Mouse (Mus musculus) A20 (cell line): ENCODE measurements at regions not wholly inside any gene's neighbourhood (a gene's known extent, or its start where the extent isn't known, plus 50 kb on each side); places are given as distances from the start of the nearest gene placed in this dataset.

Experiments used
- DNase-seq: peaks from one replicate; pipeline ENCODE4 v3.0.0-alpha.2; 2011; ENCODE audit warnings: low read depth, low spot score

DNA sequence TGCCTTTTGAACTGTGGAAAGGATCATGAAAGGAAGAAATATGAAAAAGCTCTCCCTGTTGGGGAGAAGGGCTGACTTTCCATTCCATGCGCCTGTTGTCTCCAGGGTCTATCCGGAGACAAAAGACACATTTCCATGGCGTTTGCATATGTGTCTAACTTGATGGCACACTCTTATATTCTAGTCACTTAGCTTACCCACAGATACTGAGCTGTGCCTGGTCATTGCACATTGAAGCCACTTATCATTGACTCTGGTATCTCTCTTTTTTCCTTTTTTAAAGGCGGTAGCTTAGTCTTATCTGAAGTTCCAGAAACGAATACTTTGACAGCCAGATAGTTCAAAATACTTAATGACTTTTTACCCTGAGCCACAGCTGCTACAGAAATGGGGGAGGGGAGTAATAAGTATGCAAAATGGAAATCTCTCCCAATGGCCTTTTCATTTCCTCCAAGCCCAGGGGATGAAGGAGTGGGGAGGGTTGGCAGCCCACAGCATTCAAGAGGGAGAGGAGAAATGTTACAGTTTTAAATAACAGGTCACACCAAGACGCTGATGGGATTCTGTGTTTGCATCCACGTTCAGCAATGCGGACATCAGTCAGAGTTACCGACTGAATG is 137.9 kb upstream of the Slc35f3 start:
- no peak for DNase-seq

DNA sequence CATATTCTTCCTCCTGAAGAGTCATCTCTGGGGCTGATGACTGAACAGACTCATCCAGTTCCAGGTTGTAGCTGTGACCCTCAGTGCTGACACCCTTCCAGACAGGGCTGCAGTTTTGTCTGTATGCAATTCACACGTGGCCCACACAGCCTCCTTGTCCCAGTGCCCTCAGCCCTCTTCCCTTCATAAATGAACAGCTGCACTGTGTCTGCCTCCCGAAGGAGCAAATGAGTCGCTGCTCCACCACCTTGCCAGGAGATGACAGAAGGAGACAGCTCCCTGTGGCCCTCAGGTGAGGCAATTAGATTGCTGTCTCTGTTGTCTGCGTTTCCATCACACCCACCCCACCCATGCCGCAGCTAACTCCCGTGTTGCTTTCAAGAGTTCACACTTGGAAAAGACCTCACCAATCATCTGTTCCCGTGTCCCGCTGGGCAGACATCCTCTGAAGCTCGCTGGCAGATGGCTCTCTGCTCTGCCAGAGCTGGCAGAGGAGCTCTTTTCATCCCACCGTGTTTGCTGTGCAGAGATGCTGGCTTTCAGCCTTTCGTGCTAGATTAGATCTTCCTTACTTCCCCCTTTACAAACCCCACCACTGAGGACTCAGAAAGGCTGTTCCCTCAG is 135.5 kb upstream of the Slc35f3 start:
- no peak for DNase-seq

DNA sequence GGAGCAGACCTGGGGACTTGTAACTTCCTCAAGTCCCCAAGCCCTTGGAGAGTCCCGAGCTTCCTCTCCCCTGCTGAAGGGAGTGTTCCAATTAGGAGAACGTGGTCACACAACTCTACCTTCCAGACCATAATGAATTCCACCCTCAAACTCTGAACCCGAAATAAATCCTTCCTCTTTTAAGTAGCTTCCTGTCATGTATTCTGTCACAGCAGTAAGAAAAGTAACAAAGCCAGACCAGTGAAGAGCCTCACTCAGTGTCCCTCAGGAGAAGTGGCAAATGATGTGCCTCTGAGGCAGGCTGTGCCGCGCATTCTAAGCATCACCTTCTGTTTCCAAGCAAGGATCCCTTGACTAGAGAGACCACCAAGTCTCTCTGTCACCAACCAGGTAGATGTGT is 134.4 kb upstream of the Slc35f3 start:
- DNase-seq: no peak

DNA sequence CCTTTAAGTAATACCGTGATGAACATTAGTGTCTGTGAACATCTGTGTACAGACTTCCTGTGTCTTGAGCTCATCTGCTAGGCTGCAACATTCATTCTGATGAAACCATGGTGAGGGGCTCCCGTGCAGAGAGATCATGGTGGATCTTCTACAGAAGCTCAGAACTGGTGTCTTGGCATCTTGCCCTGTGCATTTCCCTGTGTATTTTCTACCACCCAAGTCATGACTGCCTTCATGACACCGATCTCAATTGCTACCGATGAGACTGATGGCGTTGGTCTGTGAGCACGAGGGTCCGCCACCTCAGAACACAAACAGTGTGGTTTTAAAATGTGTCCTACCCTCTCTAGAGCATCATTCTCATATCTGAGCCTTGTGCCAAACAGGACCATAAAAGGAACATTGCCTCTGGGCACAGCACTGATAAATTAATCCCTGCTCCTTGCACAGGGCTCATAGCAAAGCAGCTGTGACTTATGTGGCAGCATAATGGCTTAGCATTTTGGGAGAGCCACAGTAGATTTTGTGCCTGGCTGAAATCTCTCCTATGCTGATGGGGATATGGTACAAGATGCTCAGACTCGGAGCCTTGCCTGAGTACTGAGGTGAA is 132.8 kb upstream of the Slc35f3 start:
- DNase-seq: no peak

DNA sequence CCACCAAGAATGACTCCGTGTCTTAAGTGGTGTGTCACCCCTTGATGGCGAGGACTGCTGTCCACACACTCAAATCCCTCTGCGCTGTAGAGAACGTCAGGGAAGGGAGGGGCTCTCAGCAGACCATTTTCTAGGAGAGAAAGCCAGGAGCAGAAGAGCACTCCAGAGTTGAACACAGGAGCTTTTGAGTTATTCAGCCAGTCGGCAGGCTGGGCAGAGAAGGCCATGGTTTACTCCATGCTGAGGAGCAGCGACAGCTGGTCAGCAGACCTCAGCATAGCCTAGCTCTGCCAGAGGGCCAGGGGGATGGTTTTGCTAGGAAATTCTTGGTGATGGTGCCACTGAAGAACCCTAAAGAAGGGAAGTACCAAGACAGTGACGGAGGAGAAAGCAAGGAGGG is 132.0 kb upstream of the Slc35f3 start:
- no peak for DNase-seq

DNA sequence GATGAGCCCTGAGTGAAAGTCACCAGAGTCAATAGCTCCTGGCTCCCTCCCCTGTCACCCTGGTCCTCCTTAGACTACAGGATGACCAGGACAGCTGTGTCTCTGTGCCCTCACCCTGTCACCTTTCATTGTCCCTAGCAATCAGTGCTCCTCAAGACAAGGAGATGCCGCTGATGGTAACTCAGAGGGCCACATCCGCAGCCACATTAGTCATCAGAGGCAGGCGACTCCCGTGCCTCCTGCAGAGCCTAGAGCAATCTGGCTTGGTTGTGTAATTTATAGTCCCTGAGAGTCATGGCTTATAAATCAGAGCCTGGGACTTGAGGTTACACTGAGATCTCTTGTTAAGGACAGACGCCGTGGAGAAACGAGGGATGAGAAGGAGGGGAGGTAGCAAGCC is 123.9 kb upstream of the Slc35f3 start:
- DNase-seq: no peak

DNA sequence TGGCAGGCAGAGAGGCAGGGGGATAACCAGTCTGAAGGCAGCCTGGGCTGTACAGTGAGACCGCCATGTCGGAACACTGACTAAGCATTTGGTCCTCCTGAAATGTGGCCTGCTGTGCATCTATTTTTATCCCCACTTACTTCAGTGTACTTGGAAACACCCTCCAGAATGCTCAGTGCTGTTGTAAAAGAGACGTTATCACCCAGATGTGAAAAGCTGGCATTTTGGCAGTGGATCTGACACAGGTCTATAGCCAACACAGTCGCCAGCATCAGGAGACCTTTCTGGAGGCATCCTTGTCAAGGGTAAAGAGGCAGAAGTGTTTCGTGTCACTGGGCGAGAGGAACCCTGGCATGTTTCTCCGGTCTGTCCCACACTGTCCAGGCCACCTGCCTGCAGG is 122.1 kb upstream of the Slc35f3 start:
- DNase-seq: no peak

DNA sequence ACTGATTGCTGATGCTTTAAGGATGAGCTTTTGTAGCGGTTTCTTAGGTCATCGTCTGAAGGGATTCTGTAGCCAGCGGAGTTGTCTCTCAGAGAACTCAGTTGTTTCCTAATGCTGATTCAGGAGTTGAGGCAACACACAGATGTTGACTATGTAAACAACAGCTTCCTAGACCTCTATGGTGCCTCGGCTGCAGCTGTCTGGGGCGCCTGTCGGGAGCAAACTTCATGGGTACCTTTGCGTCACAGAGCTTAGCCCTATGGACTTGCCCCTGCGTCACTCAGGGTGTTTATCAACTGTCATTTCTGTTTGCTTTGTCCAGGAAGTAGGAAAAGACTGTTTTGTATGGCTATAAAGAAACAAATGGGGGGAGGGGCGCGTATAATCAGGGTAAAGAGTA is 120.5 kb upstream of the Slc35f3 start:
- no peak for DNase-seq

DNA sequence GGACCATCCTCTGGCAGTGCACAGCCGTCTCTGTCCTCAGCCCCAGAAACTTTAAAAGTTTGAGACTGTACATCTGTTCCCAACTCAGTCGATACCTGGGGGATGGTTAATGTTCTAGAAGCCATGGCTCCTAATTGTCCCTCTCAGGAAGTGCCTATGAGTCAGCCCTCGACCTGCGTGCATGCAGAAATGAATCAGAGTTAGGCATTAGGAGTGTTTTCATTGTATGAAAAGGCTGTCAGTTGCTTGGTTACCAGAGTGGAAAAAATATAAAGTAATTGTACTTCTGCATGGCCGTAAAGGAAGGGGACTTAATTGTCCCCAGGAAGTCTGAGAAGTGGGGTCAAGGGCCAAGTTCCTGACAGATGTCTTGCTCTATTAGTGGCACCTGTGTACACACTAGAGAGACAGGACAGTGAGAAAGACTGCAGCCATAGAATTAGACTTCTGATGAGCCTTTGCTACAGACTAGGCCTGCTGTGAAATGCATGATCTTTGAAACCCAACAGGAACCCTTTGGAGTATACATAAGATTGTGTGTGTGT is 109.5 kb upstream of the Slc35f3 start:
- DNase-seq: no peak

DNA sequence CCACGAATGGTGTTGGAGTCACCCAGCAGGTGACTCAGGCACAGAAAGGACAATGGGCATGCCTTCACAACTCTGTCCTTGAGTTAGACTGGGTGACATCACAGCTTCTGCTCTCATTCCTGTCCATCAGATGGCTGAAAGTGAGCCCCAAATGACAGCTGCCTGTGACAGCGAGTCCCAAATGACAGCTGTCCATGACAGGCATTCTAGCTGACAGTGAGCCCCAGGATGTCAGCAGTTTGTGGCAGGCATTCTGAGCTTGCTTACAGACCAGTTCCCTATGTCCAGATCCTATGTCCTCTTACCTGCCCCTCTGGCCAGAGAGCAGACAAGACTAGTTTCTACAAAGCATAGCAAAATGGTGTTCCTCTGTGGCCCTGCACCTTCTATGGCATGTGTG is 102.7 kb upstream of the Slc35f3 start:
- DNase-seq: no peak

DNA sequence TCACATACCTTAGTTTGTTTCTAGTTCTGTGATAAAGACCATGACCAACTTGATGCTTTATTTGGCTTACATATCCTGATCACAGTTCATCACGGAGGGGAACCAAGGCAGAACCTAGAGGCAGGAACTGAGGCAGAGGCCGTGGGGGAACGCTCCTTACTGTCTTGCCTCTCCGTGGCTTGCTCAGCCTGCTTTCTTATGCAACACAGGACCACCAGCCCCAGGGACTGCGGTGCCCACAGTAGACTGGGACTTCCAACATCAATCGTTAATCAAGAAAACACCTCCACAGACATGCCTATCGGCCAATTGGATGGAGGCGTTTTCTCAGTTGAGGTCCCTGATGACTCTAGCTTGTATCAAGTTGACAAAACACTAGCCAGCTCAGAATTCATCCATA is 87.8 kb upstream of the Slc35f3 start:
- no peak for DNase-seq

DNA sequence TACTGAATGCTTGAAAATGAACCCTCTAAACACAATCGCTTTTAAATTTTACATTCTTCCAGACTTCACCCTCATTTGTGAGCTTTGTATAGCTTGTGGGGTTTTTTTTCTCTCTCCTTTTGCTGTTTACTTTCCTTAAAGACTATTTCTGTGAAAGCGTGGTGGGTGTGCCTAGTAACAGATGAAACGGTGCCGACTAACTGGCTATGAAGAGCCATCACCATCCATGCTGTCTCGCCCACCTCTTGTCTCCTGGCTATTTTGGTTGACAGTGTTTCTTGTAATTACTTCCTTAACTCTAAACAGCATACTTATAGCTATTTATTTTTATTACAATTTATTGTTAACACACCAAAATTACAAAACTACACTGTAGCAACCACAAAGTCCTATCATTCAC is 85.6 kb upstream of the Slc35f3 start:
- no peak for DNase-seq

DNA sequence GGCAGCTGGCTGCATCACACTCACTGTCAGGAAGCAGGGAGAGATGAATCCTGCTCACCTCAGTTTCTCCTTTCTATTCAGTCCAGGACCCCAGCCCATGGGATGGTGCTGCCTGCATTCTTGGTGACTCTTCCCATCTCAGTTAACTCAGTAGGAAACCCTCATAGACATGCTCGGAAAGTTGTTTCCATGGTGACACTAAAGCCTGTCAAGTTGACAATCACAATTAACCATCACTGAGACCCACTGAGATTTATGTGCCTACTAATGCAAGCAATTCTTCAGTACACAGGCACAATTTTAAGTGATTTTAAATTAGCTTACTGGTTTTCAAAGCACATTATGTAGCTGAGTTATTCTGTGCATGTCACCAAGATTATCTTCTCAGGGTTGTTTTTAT is 83.8 kb upstream of the Slc35f3 start:
- no peak for DNase-seq

DNA sequence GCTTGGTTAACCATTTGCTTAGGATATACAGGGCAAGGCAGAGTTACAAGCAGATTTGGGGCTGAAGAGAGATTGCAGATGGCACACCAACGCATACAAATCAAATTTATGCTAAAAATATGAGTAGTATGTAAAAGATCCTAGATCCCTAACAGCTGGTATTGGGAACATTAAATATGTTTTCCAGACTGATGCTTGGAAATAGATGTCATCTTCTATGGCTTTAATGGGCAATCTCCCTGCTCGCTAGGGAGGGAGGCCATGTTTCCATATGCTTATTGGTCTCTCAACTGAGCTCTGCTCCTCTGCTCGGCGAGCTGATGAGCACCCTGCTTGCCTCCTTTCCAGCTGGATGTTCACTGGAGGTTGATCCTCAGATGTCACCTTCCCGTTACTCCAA is 82.0 kb upstream of the Slc35f3 start:
- DNase-seq: no peak

DNA sequence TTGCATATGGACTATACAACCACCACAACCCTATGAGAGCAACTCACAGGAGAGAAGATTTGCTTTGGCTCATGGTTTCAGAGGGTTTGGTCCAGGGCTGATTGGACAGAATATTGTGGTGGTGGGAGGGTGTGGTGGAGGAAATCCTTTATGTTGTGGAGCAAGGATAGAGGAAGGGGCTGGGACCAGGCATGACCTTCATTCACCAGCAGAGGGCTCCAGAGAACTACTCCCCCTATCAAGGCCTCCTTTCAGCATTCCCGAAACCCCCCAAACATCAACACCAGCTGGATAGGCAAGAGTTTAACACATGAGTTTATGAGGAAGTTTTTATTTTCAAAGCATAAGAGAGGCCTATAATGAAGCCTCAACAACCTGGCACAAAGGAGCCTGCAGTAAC is 76.7 kb upstream of the Slc35f3 start:
- DNase-seq: peak; percentile 4

DNA sequence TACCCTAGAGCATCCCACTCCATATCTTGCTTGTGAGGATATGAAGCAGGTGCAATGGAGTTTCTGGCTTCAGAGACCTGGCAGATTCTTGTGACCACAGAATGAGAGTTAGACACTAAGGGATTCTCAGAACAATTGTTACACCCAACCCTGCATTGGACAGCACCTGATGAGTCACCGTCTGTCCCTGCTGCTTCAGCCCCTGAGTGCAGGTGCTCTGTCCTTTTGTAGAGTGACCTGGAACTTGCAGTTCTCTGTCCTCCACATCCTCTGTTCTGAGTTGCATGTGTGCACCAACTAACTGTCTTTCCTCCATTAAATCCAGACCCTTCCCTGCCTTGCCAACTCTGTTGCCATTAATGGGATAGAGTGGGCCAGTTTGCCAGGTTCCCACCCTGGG is 66.6 kb upstream of the Slc35f3 start:
- DNase-seq: no peak

DNA sequence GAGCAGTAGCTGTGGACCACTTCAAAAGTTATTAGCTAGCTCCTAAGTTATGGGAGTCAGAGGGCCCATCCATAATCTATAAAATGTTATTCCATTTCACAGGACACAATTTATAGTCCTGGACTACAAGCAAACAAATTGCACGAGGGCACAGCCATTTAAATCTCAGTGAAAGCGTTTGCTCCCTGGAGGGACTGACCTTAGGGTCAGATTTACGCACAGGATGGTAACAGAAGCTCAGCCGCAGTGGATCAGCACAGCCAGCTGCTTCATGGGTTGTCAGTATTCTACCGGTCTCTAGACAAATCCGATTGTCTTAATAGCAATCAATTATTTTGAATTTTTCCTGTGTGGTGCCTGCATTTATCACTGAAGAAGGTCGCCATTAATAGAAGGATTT is 65.8 kb upstream of the Slc35f3 start:
- no peak for DNase-seq

DNA sequence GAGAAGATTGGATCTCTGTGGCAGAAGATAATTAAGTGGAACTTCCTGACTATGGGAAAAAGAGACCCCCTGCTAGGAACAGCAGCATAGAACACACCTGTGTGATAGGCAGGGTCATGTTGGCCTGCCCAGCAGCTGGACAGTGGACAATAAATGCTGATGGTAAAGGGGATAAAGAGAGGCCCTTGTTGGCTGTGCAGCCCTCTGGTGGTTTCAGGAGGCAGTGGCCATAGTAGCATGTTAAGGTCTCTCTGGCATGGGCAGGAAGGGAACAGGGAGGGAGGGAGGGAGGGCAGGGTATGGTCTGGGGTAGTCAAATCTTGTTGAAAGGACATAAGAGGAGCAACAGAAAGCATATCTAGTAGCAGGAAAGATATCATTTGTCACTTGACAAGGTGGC is 58.7 kb upstream of the Slc35f3 start:
- DNase-seq: no peak

DNA sequence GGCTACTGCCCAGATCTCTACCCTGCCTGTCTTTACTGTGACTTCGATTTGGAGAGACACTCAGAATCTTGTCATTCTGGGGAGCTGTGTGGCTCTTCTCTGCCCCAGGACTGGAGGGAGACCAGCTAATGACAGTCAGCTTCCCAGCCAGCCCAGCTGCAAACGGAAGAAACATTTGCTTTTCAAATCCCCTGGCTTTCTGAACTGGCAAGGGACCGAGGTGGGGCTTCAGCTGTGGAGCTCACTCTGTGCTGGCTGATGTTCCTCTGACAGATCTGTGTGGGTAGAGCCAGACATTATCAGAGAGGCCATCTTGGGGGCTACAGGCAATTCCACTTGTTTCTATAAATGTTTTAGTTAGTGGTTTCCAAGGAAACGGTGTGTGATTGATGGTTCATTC is 54.0 kb upstream of the Slc35f3 start:
- DNase-seq: no peak
